Mouse (Mus musculus) kidney, postnatal 25 days (tissue): ENCODE measurements at regions not wholly inside any gene's neighbourhood (a gene's known extent, or its start where the extent isn't known, plus 50 kb on each side); places are given as distances from the start of the nearest gene placed in this dataset.

Source experiments
- DNase-seq, 2 experiments: peaks; one replicate each; pipeline ENCODE4 v3.0.0; 2021; ENCODE audit warnings: mixed read lengths in 2 of 2

DNA sequence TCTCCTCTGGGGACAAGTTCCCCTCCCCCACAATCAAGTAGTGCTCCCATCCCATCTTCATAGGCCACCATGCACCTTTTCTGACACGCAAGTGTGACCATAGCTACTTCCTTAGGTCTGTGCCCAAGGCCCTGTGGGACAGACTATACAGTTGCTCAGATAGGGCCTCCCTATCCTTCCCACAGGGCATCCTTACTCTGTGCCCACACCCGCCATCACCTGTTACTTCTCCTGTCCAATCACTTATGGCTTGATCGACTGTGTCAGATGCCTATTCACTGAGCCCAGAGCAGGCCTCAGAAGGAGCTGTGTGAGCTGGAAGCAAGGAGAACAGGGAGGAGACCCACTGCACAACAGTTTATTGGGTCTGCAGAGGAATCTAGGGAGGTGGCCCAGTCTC lies 56.6 kb upstream of the Lrpap1 start:
- no peak for DNase-seq

- no peak for DNase-seq
These were observed 55.6 kb upstream of the Lrpap1 start for GRCm38 (mm10) chr5:35160929-35161815.

DNA sequence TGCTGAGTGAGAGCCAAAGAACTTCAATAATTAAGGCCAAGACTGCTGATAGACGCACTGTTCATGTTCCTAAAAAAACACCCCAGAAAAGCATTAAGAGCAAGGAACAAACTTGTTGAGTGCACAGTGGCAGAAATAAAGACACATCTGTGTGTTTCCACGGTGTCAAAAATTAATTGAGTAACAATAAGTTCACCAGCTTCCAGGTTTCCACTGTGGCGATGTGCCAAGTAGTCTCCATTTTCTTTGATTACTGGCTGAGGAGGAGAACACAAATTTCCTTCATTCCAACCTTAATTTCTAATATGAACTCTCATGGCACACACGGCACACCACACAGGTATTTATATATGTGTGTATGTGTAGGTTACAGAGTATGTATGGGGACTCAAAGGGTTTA lies 54.3 kb upstream of the Lrpap1 start:
- DNase-seq = no peak

DNA sequence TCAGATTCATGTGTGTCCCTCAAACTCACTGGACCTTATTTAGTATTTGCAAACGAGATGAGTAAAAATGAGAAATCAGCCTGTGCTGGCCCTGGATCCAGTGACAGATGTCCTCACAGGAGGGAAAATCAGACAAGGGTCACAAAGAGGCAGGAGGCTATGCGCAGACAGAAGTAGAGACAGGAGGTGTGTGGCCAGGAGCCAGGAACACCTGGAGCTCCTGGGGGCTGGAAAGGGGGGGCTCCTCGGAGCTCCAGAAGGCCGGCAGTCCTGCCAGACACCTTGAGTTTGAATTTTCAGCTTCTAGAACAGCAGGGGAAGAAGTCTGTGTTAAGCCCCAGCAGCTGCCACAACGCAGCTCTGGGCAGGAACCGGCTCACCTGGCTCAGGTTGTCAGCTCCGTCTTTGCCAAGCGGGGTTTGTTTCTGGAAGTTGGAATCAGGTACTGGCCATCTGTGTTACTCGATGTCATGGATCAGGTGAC lies 53.7 kb upstream of the Lrpap1 start:
- no peak for DNase-seq

DNA sequence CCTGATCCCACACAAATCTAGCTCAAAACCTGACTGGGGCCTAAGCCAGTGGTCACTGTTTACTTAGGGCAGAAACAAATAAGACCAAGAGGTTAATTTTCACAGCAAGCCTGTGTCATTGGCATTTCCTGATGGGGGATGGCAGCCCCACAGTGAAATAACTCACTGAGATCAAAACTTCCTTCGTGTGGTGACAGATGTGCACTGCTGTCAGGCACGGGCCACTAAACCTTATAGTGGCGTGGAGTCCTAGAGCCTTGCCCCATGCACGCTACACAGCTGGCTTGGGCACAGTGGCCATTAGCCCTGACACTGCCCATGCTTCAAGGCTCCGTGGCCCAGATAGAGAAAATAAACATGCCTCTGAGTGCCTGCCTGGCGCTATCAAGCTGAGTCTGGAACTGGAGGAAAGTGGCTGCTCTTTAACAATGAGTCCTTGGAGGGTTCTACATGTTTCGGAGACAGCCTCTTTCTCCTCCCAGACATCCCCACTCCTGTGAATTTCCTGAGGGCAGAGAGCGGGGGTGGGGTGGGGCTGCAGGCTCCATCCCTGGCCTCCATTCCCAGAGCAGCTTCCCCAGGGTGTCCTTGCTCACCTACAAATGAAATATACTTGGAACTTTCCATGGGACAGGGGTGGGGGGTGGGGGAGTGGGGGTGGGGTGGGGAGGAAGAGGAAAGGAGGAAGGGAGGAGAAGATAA lies 52.9 kb upstream of the Lrpap1 start:
- DNase-seq = no peak

DNA sequence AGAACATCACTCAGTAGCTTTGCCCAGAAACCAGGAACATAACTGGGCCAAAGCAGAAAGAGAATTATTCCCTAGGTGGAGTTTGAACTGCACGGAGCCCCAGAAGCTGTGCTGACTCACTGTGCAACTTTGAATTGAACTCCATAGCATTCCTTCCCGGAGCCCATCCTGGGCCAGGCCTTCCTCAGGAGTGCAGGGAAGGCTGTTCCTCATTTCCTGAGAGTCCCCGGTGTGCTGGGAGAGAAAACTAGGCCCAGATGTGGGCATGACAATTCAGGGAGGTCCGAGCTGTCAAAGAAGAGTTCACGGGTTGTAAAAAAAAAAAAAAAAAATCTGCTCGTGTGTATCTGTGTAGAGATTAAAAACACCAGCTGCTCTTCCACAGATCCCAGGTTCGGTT lies 50.8 kb upstream of the Lrpap1 start:
- DNase-seq = no peak

DNA sequence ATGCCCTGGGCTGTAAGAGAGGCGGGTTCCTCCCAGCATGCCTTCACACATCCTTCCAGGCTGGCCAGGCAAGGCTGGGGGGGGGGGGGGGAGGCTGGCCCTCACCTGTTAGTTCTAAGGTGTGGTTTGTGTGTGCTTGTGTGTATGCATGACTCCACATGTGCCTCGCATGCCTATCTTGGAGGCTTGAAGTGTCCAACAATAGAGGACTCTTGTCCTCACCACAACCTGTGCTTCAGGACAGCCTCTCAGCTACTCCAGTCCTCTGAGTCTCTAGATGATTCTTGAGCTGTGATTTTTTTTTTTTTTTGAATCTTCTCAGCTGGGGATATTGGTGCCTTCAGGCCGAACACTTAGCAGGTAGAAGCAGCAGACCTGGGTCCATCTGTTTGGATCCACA lies 50.2 kb upstream of the Lrpap1 start:
- DNase-seq = no peak
